ENCODE assay signal across 20 mouse cellular contexts in genomic region chr12:52851221-52851620, GRCm38 (mm10).
DNase-seq lines count a peak whose midpoint lies in the region; ATAC-seq and TF ChIP-seq lines count a peak whose summit lies in the region.
"Had no signal": no experiment of that assay in that cellular context is flagged by ENCODE, and none has a peak within 500 bp of the region (broad histone marks: within the 10 kb centered on the region; RNA-seq: fewer than 3 reads in every experiment).

No protein-coding gene starts in this region.

- TF ChIP-seq POLR2A in heart, adult 2 months (IDR thresholded peaks at IDR 0.05; ENCODE audit: insufficient read depth, low read depth, low read length): no peak

- intact Hi-C loops in heart, adult 2 months (cut with DNase I): loop anchor here (2.0 kb wide), 3 partner anchors 16 to 44 kb away; no protein-coding TSS in a partner anchor

- H3K36me3 ChIP-seq in hindbrain, postnatal 0 days (ENCODE audit: insufficient read depth, low read length): no peaks in the 10 kb centered on the region
- H3K36me3 ChIP-seq in hindbrain, embryonic 10.5 days: no peaks in the 10 kb centered on the region
- peaks cover 11% of the 10 kb centered on the region for H3K36me3 ChIP-seq in heart, adult 2 months (ENCODE audit: control insufficient read depth, insufficient read depth, low read length)
- no peaks in the 10 kb centered on the region for H3K36me3 ChIP-seq in heart, embryonic 16.5 days (ENCODE audit: control insufficient read depth, insufficient read depth)
- H3K36me3 ChIP-seq: G1E; intestine, embryonic 15.5 days had no signal

- no peak overlapping the region for H3K9ac ChIP-seq in hindbrain, postnatal 0 days (replicated peaks; ENCODE audit: low read length)
- peak overlapping the region; percentile 5; the same call in 1 of the 2 replicates for H3K9ac ChIP-seq in heart, adult 2 months (ENCODE audit: low read depth, low read length)
- peak overlapping the region; percentile 50 for H3K9ac ChIP-seq in heart, embryonic 16.5 days (ENCODE audit: low read length)
- H3K9ac ChIP-seq: intestine, embryonic 15.5 days; liver, embryonic 14.5 days had no signal

- H3K9me3 ChIP-seq in hindbrain, postnatal 0 days (ENCODE audit: low read length): no peaks in the 10 kb centered on the region
- no peaks in the 10 kb centered on the region for H3K9me3 ChIP-seq in hindbrain, embryonic 10.5 days
- no peaks in the 10 kb centered on the region for H3K9me3 ChIP-seq in heart, embryonic 16.5 days (replicated peaks; ENCODE audit: control insufficient read depth, low read length)
- H3K9me3 ChIP-seq: intestine, embryonic 15.5 days; megakaryocyte, embryonic 14.5 days had no signal

- TF ChIP-seq CTCF in hindbrain, postnatal 0 days (IDR thresholded peaks at IDR 0.05; ENCODE audit: low read depth): no peak
- peak; percentile 36 for TF ChIP-seq CTCF in heart, adult 2 months (IDR thresholded peaks at IDR 0.05)

- H3K4me2 ChIP-seq in hindbrain, postnatal 0 days (ENCODE audit: low read depth, low read length): no peak overlapping the region
- H3K4me2 ChIP-seq in heart, embryonic 16.5 days (ENCODE audit: low read depth, low read length): no peak overlapping the region; the same call in 1 of the 2 replicates
- H3K4me2 ChIP-seq: intestine, embryonic 15.5 days had no signal

- no peak for ATAC-seq in hindbrain, postnatal 0 days
- ATAC-seq in heart, embryonic 16.5 days (replicated peaks; ENCODE audit: extremely low read depth, insufficient read depth, low FRiP score): no peak
- ATAC-seq: intestine, embryonic 15.5 days; lung, postnatal 0 days had no signal

- no peak overlapping the region for H3K4me3 ChIP-seq in hindbrain, postnatal 0 days (ENCODE audit: low read length)
- H3K4me3 ChIP-seq in hindbrain, embryonic 10.5 days: no peak overlapping the region
- no peak overlapping the region for H3K4me3 ChIP-seq in brown adipose tissue, adult 24 weeks (ENCODE audit: insufficient read depth, low read depth, low read length)
- peak overlapping the region; percentile 1; the same call in 1 of the 2 replicates for H3K4me3 ChIP-seq in heart, adult 2 months
- H3K4me3 ChIP-seq in heart, embryonic 16.5 days (ENCODE audit: low read length): no peak overlapping the region
- H3K4me3 ChIP-seq: intestine, embryonic 15.5 days; megakaryocyte, embryonic 14.5 days had no signal

- no peak for TF ChIP-seq EP300 in heart, adult 2 months (IDR thresholded peaks at IDR 0.05; ENCODE audit: insufficient read depth, low read depth, low read length)

- H3K27ac ChIP-seq in hindbrain, postnatal 0 days: peak overlapping the region; percentile 56; the same call in 1 of the 2 replicates
- H3K27ac ChIP-seq in hindbrain, embryonic 10.5 days: no peak overlapping the region
- H3K27ac ChIP-seq in brown adipose tissue, adult 24 weeks (replicated peaks; ENCODE audit: low read depth, low read length): peak overlapping the region; percentile 59
- H3K27ac ChIP-seq in heart, adult 2 months: peak overlapping the region; percentile 85
- peak overlapping the region; percentile 83 for H3K27ac ChIP-seq in heart, embryonic 16.5 days (ENCODE audit: low read length)
- H3K27ac ChIP-seq: intestine, embryonic 15.5 days; liver, embryonic 14.5 days had no signal

- WGBS in hindbrain, postnatal 0 days: 58% methylated on average over 5 of the region's 5 CpGs
- 78% methylated on average over 5 of the region's 5 CpGs for WGBS in hindbrain, embryonic 10.5 days
- WGBS in heart, adult 2 months: 27% methylated on average over 5 of the region's 5 CpGs
- 43% methylated on average over 5 of the region's 5 CpGs for WGBS in heart, embryonic 16.5 days

- H3K79me2 ChIP-seq in heart, adult 2 months (replicated peaks; ENCODE audit: control insufficient read depth, insufficient read depth, low read length): no peaks in the 10 kb centered on the region

- peaks cover 18% of the 10 kb centered on the region for H3K4me1 ChIP-seq in hindbrain, postnatal 0 days (ENCODE audit: insufficient read depth, low read length)
- peaks cover 32% of the 10 kb centered on the region for H3K4me1 ChIP-seq in hindbrain, embryonic 10.5 days (replicated peaks)
- peaks cover 8% of the 10 kb centered on the region for H3K4me1 ChIP-seq in brown adipose tissue, adult 24 weeks (ENCODE audit: control insufficient read depth, insufficient read depth, insufficient read length, low read length)
- peaks cover 20% of the 10 kb centered on the region for H3K4me1 ChIP-seq in heart, adult 2 months (ENCODE audit: control insufficient read depth, insufficient read depth, low read length)
- H3K4me1 ChIP-seq in heart, embryonic 16.5 days (ENCODE audit: control insufficient read depth, insufficient read depth, low read length): peaks cover 46% of the 10 kb centered on the region
- H3K4me1 ChIP-seq: intestine, embryonic 15.5 days; megakaryocyte, embryonic 14.5 days had no signal

- no peak for DNase-seq in hindbrain, postnatal 0 days (ENCODE audit: low spot score)
- DNase-seq in hindbrain, embryonic 10.5 days (ENCODE audit: low spot score): no peak
- peak; percentile 59 to 60 for DNase-seq in heart, adult 2 months
- DNase-seq in frontal cortex, postnatal 36 days (ENCODE audit: low spot score in 2 of 2): no peak
- DNase-seq in kidney, postnatal 10 days: no peak
- DNase-seq in adrenal gland, adult 18-20 months (ENCODE audit: low spot score in 2 of 2): no peak
- DNase-seq: adrenal gland, adult 8-10 months; cerebellum, postnatal 10 days; embryo, embryonic 11 days; kidney, postnatal 36 days; layer of hippocampus, postnatal 36 days; spleen, adult 18-20 months; thymus, postnatal 25 days had no signal

- no peaks in the 10 kb centered on the region for H3K27me3 ChIP-seq in hindbrain, postnatal 0 days (ENCODE audit: insufficient read depth, low read length)
- H3K27me3 ChIP-seq in hindbrain, embryonic 10.5 days (ENCODE audit: insufficient read depth, poor library complexity, severe bottlenecking): no peaks in the 10 kb centered on the region
- no peaks in the 10 kb centered on the region for H3K27me3 ChIP-seq in heart, adult 2 months (ENCODE audit: control insufficient read depth, insufficient read depth, low read length)
- no peaks in the 10 kb centered on the region for H3K27me3 ChIP-seq in heart, embryonic 16.5 days (ENCODE audit: control insufficient read depth, insufficient read depth, low read length)
- H3K27me3 ChIP-seq: intestine, embryonic 15.5 days; megakaryocyte, embryonic 14.5 days had no signal

Comparison
In these comparisons a context has a peak if more than half of its experiments do, and no peak if none do; other contexts are left out.
1. DNase-seq: peak in heart, adult 2 months (2 of 2); none in hindbrain, postnatal 0 days (single experiment), hindbrain, embryonic 10.5 days (single experiment), frontal cortex, postnatal 36 days (0 of 2), kidney, postnatal 10 days (single experiment) and adrenal gland, adult 18-20 months (0 of 2).